Mouse (Mus musculus): ENCODE measurements around the gene Cacna1c. TPM values are rescaled to one million over a fixed set of nuclear protein-coding genes. Genes with fewer than 3 reads are reported as not detected.

Cacna1c gene
- polyA plus RNA-seq, 1 experiment from 2014 or later, result 0.23 TPM

DNA sequence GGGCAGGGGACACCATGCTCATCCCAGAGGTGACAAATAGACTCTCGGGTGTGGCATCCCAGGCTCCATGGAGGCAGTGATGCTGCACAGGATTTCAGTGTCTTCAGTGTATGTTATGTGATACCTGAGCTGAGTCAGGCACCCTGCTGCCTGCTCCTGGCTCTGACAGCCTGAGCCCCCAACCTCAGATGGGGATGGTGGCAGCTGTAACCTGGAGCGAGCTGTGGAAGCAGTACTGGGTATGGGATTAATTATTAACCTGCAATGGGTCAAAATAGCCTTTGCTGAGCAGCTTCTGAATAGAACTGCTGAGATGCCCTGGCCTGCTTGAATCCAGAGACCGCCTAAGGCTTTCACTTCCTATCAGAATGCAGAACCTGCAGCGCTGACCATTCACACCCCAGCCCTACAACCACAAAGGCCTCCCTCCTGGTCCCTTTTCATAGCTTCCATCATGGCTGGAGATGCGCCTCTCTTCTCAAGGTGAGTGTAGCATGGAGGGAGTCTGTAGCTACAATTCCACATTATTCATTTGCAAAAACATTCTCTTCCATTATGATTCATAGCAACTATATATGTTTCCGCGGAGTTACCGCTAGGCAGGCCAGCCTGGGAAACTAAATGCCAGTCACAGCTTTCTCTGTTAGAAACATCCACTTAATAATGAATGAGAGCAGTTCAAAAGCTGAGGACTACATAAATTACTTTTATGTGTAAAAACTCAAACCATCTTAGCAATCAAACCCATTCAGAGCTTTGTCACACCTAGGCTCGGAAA is 206.0 kb downstream of the Cacna1c start:
- Histone ChIP-seq H3K27me3 (ENCODE audit: insufficient read depth, low read length) (no peaks in the 10 kb centered on the region), H3K9me3 (ENCODE audit: low read length) (no peaks in the 10 kb centered on the region), H3K4me1 (ENCODE audit: insufficient read depth) (no peaks in the 10 kb centered on the region), H3K4me2 (ENCODE audit: low read depth, low read length) (no peak overlapping the region), H3K9ac (replicated peaks) (no peak overlapping the region), H3K36me3 (replicated peaks; ENCODE audit: insufficient read depth, low read length) (no peaks in the 10 kb centered on the region), H3K4me3 (ENCODE audit: low read depth, low read length) (no peak overlapping the region), H3K27ac (ENCODE audit: low read depth) (no peak overlapping the region)
- ATAC-seq, result no peak
- TF ChIP-seq CTCF (IDR thresholded peaks at IDR 0.05; ENCODE audit: low read depth) (no peak), EP300 (IDR thresholded peaks at IDR 0.05; ENCODE audit: low read depth) (no peak)
- no peak for DNase-seq
- WGBS (ENCODE audit: insufficient replicate concordance), result 69% methylated on average over 9 of the region's 9 CpGs

DNA sequence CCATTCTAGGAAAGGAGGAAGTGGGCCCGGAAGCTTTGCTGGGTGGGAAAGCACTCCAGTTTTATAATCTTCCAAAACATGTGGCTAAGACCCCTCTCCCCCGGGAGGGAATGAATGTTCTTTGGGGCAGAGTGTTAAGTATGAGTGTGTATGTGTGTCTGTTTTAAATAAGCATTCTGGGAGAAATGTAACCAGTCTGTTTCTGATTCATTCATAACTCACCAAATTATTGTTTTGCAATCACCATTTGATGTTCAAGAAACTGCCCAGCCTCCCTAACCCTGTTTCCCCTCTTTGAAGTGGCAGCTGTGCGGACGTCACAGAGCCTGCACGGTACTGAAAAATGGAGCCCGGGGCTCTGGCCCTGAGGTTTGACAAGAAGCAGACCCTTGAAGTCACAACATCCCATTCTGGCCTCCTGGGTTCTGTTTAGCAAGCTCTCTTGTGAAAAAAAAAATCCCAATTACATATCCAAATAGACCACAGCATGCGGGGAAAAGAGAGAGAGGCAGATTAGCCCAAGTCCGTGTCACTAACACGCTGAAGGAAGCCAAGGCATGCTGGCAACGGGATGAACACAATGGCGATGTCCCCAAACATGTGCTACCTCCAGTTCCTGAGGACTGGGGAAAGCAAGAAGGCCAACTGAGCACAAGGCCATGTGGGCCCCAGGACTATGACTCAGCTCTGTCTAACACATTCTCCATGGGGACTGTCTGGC is 211.9 kb downstream of the Cacna1c start:
- H3K4me3 ChIP-seq (ENCODE audit: low read depth, low read length), result no peak overlapping the region
- no peak overlapping the region for H3K9ac ChIP-seq (replicated peaks)
- ATAC-seq (no peak), DNase-seq (no peak)
- no peaks in the 10 kb centered on the region for H3K36me3 ChIP-seq (replicated peaks; ENCODE audit: insufficient read depth, low read length)
- H3K27ac ChIP-seq (ENCODE audit: low read depth), result no peak overlapping the region
- no peak overlapping the region for H3K4me2 ChIP-seq (ENCODE audit: low read depth, low read length)
- WGBS (ENCODE audit: insufficient replicate concordance), result 62% methylated on average over 11 of the region's 11 CpGs
- no peaks in the 10 kb centered on the region for H3K4me1 ChIP-seq (ENCODE audit: insufficient read depth)
- H3K27me3 ChIP-seq (ENCODE audit: insufficient read depth, low read length), result no peaks in the 10 kb centered on the region
- H3K9me3 ChIP-seq (ENCODE audit: low read length), result no peaks in the 10 kb centered on the region
- no peak for TF ChIP-seq CTCF (IDR thresholded peaks at IDR 0.05; ENCODE audit: low read depth)

DNA sequence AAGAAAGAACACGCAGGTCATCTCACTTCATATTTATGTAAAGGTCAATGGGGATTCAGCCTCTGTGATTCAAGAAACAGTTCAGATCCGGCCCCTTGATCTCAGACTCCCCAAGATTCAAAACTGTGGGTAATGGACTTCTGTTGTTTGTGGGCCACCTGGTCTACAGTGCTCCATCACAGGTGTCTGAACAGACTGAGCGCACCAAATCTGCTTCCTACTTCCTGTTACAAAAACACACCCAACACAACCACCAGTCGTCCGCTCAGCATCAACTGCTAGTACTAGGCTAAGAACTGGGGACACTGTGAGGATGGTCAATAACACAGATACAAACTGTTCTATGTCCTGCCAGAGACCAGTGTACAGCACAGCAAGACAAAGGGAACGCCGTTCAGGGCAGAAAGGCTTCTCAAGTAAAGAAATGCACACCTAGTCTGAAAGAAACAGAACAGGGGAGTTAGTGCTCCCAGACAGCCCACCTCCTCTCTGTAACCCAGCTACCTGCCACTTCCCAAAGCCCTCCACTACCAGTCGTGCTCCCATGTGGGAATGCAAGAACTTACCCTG is 212.7 kb downstream of the Cacna1c start:
- ATAC-seq, result no peak
- DNase-seq, result no peak
- no peak overlapping the region for H3K4me3 ChIP-seq (ENCODE audit: low read depth, low read length)
- no peak overlapping the region for H3K27ac ChIP-seq (ENCODE audit: low read depth)
- H3K9ac ChIP-seq (replicated peaks), result no peak overlapping the region
- H3K4me1 ChIP-seq (ENCODE audit: insufficient read depth), result no peaks in the 10 kb centered on the region
- H3K9me3 ChIP-seq (ENCODE audit: low read length), result no peaks in the 10 kb centered on the region
- H3K36me3 ChIP-seq (replicated peaks; ENCODE audit: insufficient read depth, low read length), result no peaks in the 10 kb centered on the region
- H3K27me3 ChIP-seq (ENCODE audit: insufficient read depth, low read length), result no peaks in the 10 kb centered on the region
- WGBS (ENCODE audit: insufficient replicate concordance), result 73% methylated on average over 8 of the region's 8 CpGs
- TF ChIP-seq CTCF (IDR thresholded peaks at IDR 0.05; ENCODE audit: low read depth) (no peak), EP300 (IDR thresholded peaks at IDR 0.05; ENCODE audit: low read depth) (no peak)
- no peak overlapping the region for H3K4me2 ChIP-seq (ENCODE audit: low read depth, low read length)

DNA sequence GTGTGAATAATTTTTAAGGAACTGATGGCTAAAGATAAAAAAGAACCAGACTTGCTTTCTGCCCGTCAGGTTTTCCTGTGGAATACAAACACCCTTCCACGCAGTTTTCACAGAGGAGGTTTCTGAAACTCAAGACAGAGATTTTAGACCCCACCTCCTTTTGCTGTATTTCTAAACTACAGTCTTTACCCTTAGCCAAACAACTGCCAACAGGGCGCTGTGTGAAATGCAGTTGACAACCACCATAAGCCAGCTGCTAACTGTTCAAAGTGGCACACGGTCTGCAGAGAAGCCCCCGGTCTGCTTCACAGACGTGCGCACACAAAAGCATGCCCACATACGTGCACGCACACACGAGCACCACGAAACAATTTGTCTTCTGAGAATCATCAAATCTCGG is 216.0 kb downstream of the Cacna1c start:
- TF ChIP-seq CTCF (IDR thresholded peaks at IDR 0.05; ENCODE audit: low read depth) (no peak), EP300 (IDR thresholded peaks at IDR 0.05; ENCODE audit: low read depth) (no peak)
- H3K9me3 ChIP-seq (ENCODE audit: low read length), result no peaks in the 10 kb centered on the region
- no peak for DNase-seq
- H3K27ac ChIP-seq (ENCODE audit: low read depth), result no peak overlapping the region
- WGBS (ENCODE audit: insufficient replicate concordance), result 79% methylated on average over 12 of the region's 12 CpGs
- H3K27me3 ChIP-seq (ENCODE audit: insufficient read depth, low read length), result no peaks in the 10 kb centered on the region
- H3K4me1 ChIP-seq (ENCODE audit: insufficient read depth), result no peaks in the 10 kb centered on the region
- H3K36me3 ChIP-seq (replicated peaks; ENCODE audit: insufficient read depth, low read length), result no peaks in the 10 kb centered on the region
- H3K4me2 ChIP-seq (ENCODE audit: low read depth, low read length), result no peak overlapping the region
- no peak overlapping the region for H3K4me3 ChIP-seq (ENCODE audit: low read depth, low read length)
- no peak for ATAC-seq
- H3K9ac ChIP-seq (replicated peaks), result no peak overlapping the region

DNA sequence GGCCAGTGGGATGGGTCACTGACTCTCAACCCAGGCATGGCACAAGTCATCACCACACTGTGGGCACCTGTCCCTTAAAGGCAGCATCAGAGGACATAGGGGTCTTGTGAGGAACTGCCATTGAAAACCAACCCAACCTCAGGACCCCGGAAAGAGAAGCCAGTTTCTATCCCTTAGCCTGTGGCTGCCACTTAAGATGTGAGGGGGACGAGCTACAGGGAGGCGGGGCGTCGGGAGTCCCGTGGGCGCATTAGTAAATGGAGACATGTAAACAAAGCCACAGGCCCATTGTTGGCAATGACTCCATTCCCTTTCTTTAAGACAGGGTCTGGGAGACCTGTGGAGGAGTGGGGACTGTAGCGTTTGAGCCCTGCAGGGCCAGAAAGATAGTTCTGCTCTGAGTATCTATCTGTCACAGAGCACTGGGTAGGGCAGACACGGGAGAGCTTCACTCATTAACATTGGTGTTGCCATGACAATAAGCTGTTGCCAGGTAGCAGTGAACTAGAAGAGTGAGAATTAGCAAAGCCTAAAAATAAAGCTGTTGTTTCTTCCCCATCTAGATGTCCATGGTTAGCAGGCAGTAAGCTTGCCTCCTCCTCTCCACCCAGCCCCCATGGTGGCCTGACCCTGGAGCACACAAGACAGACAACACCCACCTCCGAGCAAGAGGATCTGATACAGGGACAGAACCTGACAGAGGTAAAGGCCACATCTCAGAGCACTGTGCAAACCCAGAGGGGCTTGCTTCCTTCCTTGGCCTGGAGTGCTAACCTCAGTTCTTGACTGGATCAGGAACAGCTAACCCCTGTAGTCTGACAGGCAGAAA is 218.6 kb downstream of the Cacna1c start:
- DNase-seq, result no peak
- TF ChIP-seq CTCF (IDR thresholded peaks at IDR 0.05; ENCODE audit: low read depth) (no peak), EP300 (IDR thresholded peaks at IDR 0.05; ENCODE audit: low read depth) (no peak)
- Histone ChIP-seq H3K4me2 (ENCODE audit: low read depth, low read length) (no peak overlapping the region), H3K4me1 (ENCODE audit: insufficient read depth) (no peaks in the 10 kb centered on the region), H3K27me3 (ENCODE audit: insufficient read depth, low read length) (no peaks in the 10 kb centered on the region), H3K4me3 (ENCODE audit: low read depth, low read length) (no peak overlapping the region), H3K36me3 (replicated peaks; ENCODE audit: insufficient read depth, low read length) (no peaks in the 10 kb centered on the region), H3K27ac (ENCODE audit: low read depth) (no peak overlapping the region), H3K9me3 (ENCODE audit: low read length) (no peaks in the 10 kb centered on the region), H3K9ac (replicated peaks) (no peak overlapping the region)
- ATAC-seq, result no peak
- 55% methylated on average over 10 of the region's 10 CpGs for WGBS (ENCODE audit: insufficient replicate concordance)

DNA sequence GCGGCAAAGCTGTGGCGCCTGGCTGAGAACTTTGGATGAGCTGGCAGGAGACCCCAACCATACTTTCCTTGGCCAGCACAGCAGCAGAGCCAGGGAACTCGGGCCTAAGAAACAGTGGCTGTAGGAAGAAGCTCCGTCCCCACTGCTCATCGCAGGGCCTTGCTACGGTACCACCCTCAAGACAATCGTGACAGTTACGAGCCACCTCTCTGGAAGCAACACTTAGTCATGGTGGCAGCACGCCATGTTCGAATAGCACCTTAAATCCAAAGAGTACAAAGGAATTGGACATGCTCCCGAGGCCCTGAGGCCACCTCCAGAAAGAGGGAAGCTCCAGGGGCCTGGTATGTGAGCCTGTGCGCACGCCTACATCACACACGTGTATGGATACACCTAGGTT is 219.6 kb downstream of the Cacna1c start:
- 79% methylated on average over 14 of the region's 14 CpGs for whole genome bisulfite sequencing (ENCODE audit: insufficient replicate concordance)
- no peaks in the 10 kb centered on the region for H3K4me1 ChIP-seq (ENCODE audit: insufficient read depth)
- no peak for ATAC-seq
- H3K27ac ChIP-seq (ENCODE audit: low read depth), result no peak overlapping the region
- no peaks in the 10 kb centered on the region for H3K27me3 ChIP-seq (ENCODE audit: insufficient read depth, low read length)
- H3K9me3 ChIP-seq (ENCODE audit: low read length), result no peaks in the 10 kb centered on the region
- H3K4me2 ChIP-seq (ENCODE audit: low read depth, low read length), result no peak overlapping the region
- no peak overlapping the region for H3K4me3 ChIP-seq (ENCODE audit: low read depth, low read length)
- H3K36me3 ChIP-seq (replicated peaks; ENCODE audit: insufficient read depth, low read length), result no peaks in the 10 kb centered on the region
- no peak overlapping the region for H3K9ac ChIP-seq (replicated peaks)
- TF ChIP-seq EP300 (IDR thresholded peaks at IDR 0.05; ENCODE audit: low read depth) (no peak), CTCF (IDR thresholded peaks at IDR 0.05; ENCODE audit: low read depth) (no peak)
- DNase-seq, result no peak

Measured in liver, postnatal 0 days (tissue).